Mouse (Mus musculus): Measurements from ENCODE around the gene Itgav. TPM values are rescaled to one million over a fixed set of nuclear protein-coding genes. Genes with fewer than 3 reads are reported as not detected.
"Not testable (repeated sequence)": the region's sequence is repeated elsewhere in the genome, so short reads cannot be mapped to it uniquely, and the experiment has no call there.

Itgav gene
- polyA plus RNA-seq, 1 experiment from 2014 or later, result 105 TPM

- Histone ChIP-seq H3K9me3 (ENCODE audit: control insufficient read depth, low read length) (no peaks in the 10 kb centered on the region), H3K36me3 (ENCODE audit: control insufficient read depth, insufficient read depth, low read length) (no peaks in the 10 kb centered on the region), H3K4me3 (ENCODE audit: low read depth, low read length) (no peak overlapping the region), H3K4me2 (ENCODE audit: low read depth, low read length) (no peak overlapping the region), H3K4me1 (ENCODE audit: control insufficient read depth, insufficient read depth, low read length) (no peaks in the 10 kb centered on the region; the same call in 1 of the 2 replicates), H3K9ac (ENCODE audit: low read depth, low read length) (no peak overlapping the region), H3K27ac (replicated peaks; ENCODE audit: low read depth, low read length) (no peak overlapping the region), H3K27me3 (replicated peaks; ENCODE audit: control insufficient read depth, insufficient read depth, low read length) (no peaks in the 10 kb centered on the region)
- no peak for ATAC-seq (ENCODE audit: low read depth)
- no peak for DNase-seq (ENCODE audit: low spot score)
- 67% methylated on average over 4 of the region's 4 CpGs for WGBS
These were observed 23.5 kb upstream of the Itgav start for GRCm38 (mm10) chr2:83700667-83701066.

GRCm38 (mm10) chr2:83702411-83702810, 21.8 kb upstream of the Itgav start:
- Histone ChIP-seq H3K4me1 (ENCODE audit: control insufficient read depth, insufficient read depth, low read length) (peaks cover 11% of the 10 kb centered on the region; the same call in 1 of the 2 replicates), H3K4me2 (ENCODE audit: low read depth, low read length) (no peak overlapping the region), H3K27me3 (replicated peaks; ENCODE audit: control insufficient read depth, insufficient read depth, low read length) (no peaks in the 10 kb centered on the region), H3K4me3 (ENCODE audit: low read depth, low read length) (no peak overlapping the region), H3K9me3 (ENCODE audit: control insufficient read depth, low read length) (no peaks in the 10 kb centered on the region), H3K9ac (ENCODE audit: low read depth, low read length) (no peak overlapping the region), H3K27ac (replicated peaks; ENCODE audit: low read depth, low read length) (no peak overlapping the region), H3K36me3 (ENCODE audit: control insufficient read depth, insufficient read depth, low read length) (no peaks in the 10 kb centered on the region)
- no peak for ATAC-seq (ENCODE audit: low read depth)
- DNase-seq (ENCODE audit: low spot score), result no peak
- 98% methylated on average over 7 of the region's 7 CpGs for WGBS

- Histone ChIP-seq H3K9ac (ENCODE audit: low read depth, low read length) (no peak overlapping the region), H3K9me3 (ENCODE audit: control insufficient read depth, low read length) (no peaks in the 10 kb centered on the region), H3K4me1 (ENCODE audit: control insufficient read depth, insufficient read depth, low read length) (peaks cover 11% of the 10 kb centered on the region; the same call in 1 of the 2 replicates), H3K27me3 (replicated peaks; ENCODE audit: control insufficient read depth, insufficient read depth, low read length) (no peaks in the 10 kb centered on the region), H3K27ac (replicated peaks; ENCODE audit: low read depth, low read length) (no peak overlapping the region), H3K4me3 (ENCODE audit: low read depth, low read length) (no peak overlapping the region), H3K36me3 (ENCODE audit: control insufficient read depth, insufficient read depth, low read length) (no peaks in the 10 kb centered on the region), H3K4me2 (ENCODE audit: low read depth, low read length) (no peak overlapping the region)
- DNase-seq (ENCODE audit: low spot score) (no peak), ATAC-seq (ENCODE audit: low read depth) (no peak)
- WGBS, result 57% methylated on average over 9 of the region's 9 CpGs
These were observed 18.5 kb upstream of the Itgav start for GRCm38 (mm10) chr2:83705580-83706158.

GRCm38 (mm10) chr2:83709896-83710524, 14.2 kb upstream of the Itgav start:
- Histone ChIP-seq H3K36me3 (ENCODE audit: control insufficient read depth, insufficient read depth, low read length) (no peaks in the 10 kb centered on the region), H3K9me3 (ENCODE audit: control insufficient read depth, low read length) (no peaks in the 10 kb centered on the region), H3K4me1 (ENCODE audit: control insufficient read depth, insufficient read depth, low read length) (peaks cover 15% of the 10 kb centered on the region), H3K4me3 (ENCODE audit: low read depth, low read length) (no peak overlapping the region), H3K9ac (ENCODE audit: low read depth, low read length) (no peak overlapping the region), H3K27ac (replicated peaks; ENCODE audit: low read depth, low read length) (no peak overlapping the region), H3K4me2 (ENCODE audit: low read depth, low read length) (no peak overlapping the region), H3K27me3 (replicated peaks; ENCODE audit: control insufficient read depth, insufficient read depth, low read length) (no peaks in the 10 kb centered on the region)
- WGBS, result 53% methylated on average over 11 of the region's 11 CpGs
- ATAC-seq (ENCODE audit: low read depth) (no peak), DNase-seq (ENCODE audit: low spot score) (no peak)

GRCm38 (mm10) chr2:83713281-83713680, 10.9 kb upstream of the Itgav start:
- not testable (repeated sequence) for ATAC-seq (ENCODE audit: low read depth); H3K27ac ChIP-seq (replicated peaks; ENCODE audit: low read depth, low read length); H3K9ac ChIP-seq (ENCODE audit: low read depth, low read length); H3K36me3 ChIP-seq (ENCODE audit: control insufficient read depth, insufficient read depth, low read length); H3K4me3 ChIP-seq (ENCODE audit: low read depth, low read length); H3K27me3 ChIP-seq (replicated peaks; ENCODE audit: control insufficient read depth, insufficient read depth, low read length); H3K4me2 ChIP-seq (ENCODE audit: low read depth, low read length); H3K9me3 ChIP-seq (ENCODE audit: control insufficient read depth, low read length); H3K4me1 ChIP-seq (ENCODE audit: control insufficient read depth, insufficient read depth, low read length); DNase-seq (ENCODE audit: low spot score)
- WGBS, result 73% methylated on average over 7 of the region's 7 CpGs

- H3K9ac ChIP-seq (ENCODE audit: low read depth, low read length), result no peak overlapping the region
- H3K9me3 ChIP-seq (ENCODE audit: control insufficient read depth, low read length), result no peaks in the 10 kb centered on the region
- H3K36me3 ChIP-seq (ENCODE audit: control insufficient read depth, insufficient read depth, low read length), result no peaks in the 10 kb centered on the region
- no peak overlapping the region for H3K4me3 ChIP-seq (ENCODE audit: low read depth, low read length)
- H3K4me2 ChIP-seq (ENCODE audit: low read depth, low read length), result 0 out of 2 replicates have a peak overlapping the region, but pooled peaks have one; percentile 24
- WGBS, result 63% methylated on average over 5 of the region's 5 CpGs
- no peak overlapping the region for H3K27ac ChIP-seq (replicated peaks; ENCODE audit: low read depth, low read length)
- ATAC-seq (ENCODE audit: low read depth) (no peak), DNase-seq (ENCODE audit: low spot score) (no peak)
- peaks cover 5% of the 10 kb centered on the region for H3K4me1 ChIP-seq (ENCODE audit: control insufficient read depth, insufficient read depth, low read length)
- H3K27me3 ChIP-seq (replicated peaks; ENCODE audit: control insufficient read depth, insufficient read depth, low read length), result no peaks in the 10 kb centered on the region
These were observed 10.3 kb upstream of the Itgav start for GRCm38 (mm10) chr2:83713946-83714345.

GRCm38 (mm10) chr2:83714783-83715182, 9.4 kb upstream of the Itgav start:
- DNase-seq (ENCODE audit: low spot score), result peak; percentile 93
- no peak overlapping the region for H3K4me3 ChIP-seq (ENCODE audit: low read depth, low read length)
- WGBS, result 12% methylated on average over 6 of the region's 6 CpGs
- H3K27ac ChIP-seq (replicated peaks; ENCODE audit: low read depth, low read length), result no peak overlapping the region
- H3K4me1 ChIP-seq (ENCODE audit: control insufficient read depth, insufficient read depth, low read length), result peaks cover 5% of the 10 kb centered on the region
- H3K36me3 ChIP-seq (ENCODE audit: control insufficient read depth, insufficient read depth, low read length), result no peaks in the 10 kb centered on the region
- peak overlapping the region; percentile 24; the same call in 1 of the 2 replicates for H3K4me2 ChIP-seq (ENCODE audit: low read depth, low read length)
- H3K27me3 ChIP-seq (replicated peaks; ENCODE audit: control insufficient read depth, insufficient read depth, low read length), result no peaks in the 10 kb centered on the region
- H3K9ac ChIP-seq (ENCODE audit: low read depth, low read length), result no peak overlapping the region
- H3K9me3 ChIP-seq (ENCODE audit: control insufficient read depth, low read length), result no peaks in the 10 kb centered on the region
- peak; percentile 75 for ATAC-seq (ENCODE audit: low read depth)

GRCm38 (mm10) chr2:83718341-83718740, 5.9 kb upstream of the Itgav start:
- 85% methylated on average over 4 of the region's 4 CpGs for WGBS
- H3K4me3 ChIP-seq (ENCODE audit: low read depth, low read length), result no peak overlapping the region

GRCm38 (mm10) chr2:83721635-83722034, 2.6 kb upstream of the Itgav start:
- H3K9me3 ChIP-seq (ENCODE audit: control insufficient read depth, low read length), result no peaks in the 10 kb centered on the region
- H3K4me2 ChIP-seq (ENCODE audit: low read depth, low read length), result no peak overlapping the region
- no peaks in the 10 kb centered on the region for H3K36me3 ChIP-seq (ENCODE audit: control insufficient read depth, insufficient read depth, low read length)
- H3K27ac ChIP-seq (replicated peaks; ENCODE audit: low read depth, low read length), result no peak overlapping the region
- ATAC-seq (ENCODE audit: low read depth) (no peak), DNase-seq (ENCODE audit: low spot score) (no peak)
- peaks cover 13% of the 10 kb centered on the region for H3K4me1 ChIP-seq (ENCODE audit: control insufficient read depth, insufficient read depth, low read length)
- H3K9ac ChIP-seq (ENCODE audit: low read depth, low read length), result no peak overlapping the region
- H3K27me3 ChIP-seq (replicated peaks; ENCODE audit: control insufficient read depth, insufficient read depth, low read length), result no peaks in the 10 kb centered on the region
- 84% methylated on average over 3 of the region's 3 CpGs for WGBS
- H3K4me3 ChIP-seq (ENCODE audit: low read depth, low read length), result no peak overlapping the region

More at GRCm38 (mm10) chr2:83718341-83718740, 5.9 kb upstream of the Itgav start:
- Histone ChIP-seq H3K27me3 (replicated peaks; ENCODE audit: control insufficient read depth, insufficient read depth, low read length) (no peaks in the 10 kb centered on the region), H3K4me1 (ENCODE audit: control insufficient read depth, insufficient read depth, low read length) (peaks cover 8% of the 10 kb centered on the region), H3K4me2 (ENCODE audit: low read depth, low read length) (no peak overlapping the region), H3K9me3 (ENCODE audit: control insufficient read depth, low read length) (no peaks in the 10 kb centered on the region), H3K27ac (replicated peaks; ENCODE audit: low read depth, low read length) (no peak overlapping the region), H3K36me3 (ENCODE audit: control insufficient read depth, insufficient read depth, low read length) (no peaks in the 10 kb centered on the region), H3K9ac (ENCODE audit: low read depth, low read length) (no peak overlapping the region)
- DNase-seq (ENCODE audit: low spot score), result no peak
- no peak for ATAC-seq (ENCODE audit: low read depth)

All from embryonic facial prominence, embryonic 14.5 days (tissue).